24 mouse cellular contexts compared by ENCODE assay signal in genomic region chr10:54014116-54014758, GRCm38 (mm10).
A peak's percentile ranks its signal among the peaks of the same experiment; 100 is the strongest.
DNase-seq lines count a peak whose midpoint lies in the region; ATAC-seq and TF ChIP-seq lines count a peak whose summit lies in the region.
"Had no signal": no experiment of that assay in that cellular context is flagged by ENCODE, and none has a peak within 500 bp of the region (broad histone marks: within the 10 kb centered on the region; RNA-seq: fewer than 3 reads in every experiment).

No protein-coding gene starts in this region.

- 60% methylated on average over 15 of the region's 15 CpGs for WGBS in midbrain, embryonic 16.5 days
- WGBS in midbrain, embryonic 11.5 days: 87% methylated on average over 15 of the region's 15 CpGs
- 8% methylated on average over 15 of the region's 15 CpGs for WGBS in bone marrow, adult 2 months

- peak; percentile 71 for ATAC-seq in midbrain, embryonic 16.5 days
- no peak for ATAC-seq in midbrain, embryonic 11.5 days (ENCODE audit: low FRiP score)
- peak; percentile 82 for ATAC-seq in megakaryocyte progenitor cell, adult 5-6 weeks (replicated peaks; ENCODE audit: poor library complexity)
- ATAC-seq: forebrain, postnatal 0 days; hindbrain, embryonic 16.5 days; intestine, embryonic 15.5 days; liver, embryonic 12.5 days had no signal

- DNase-seq in midbrain, embryonic 11.5 days (ENCODE audit: low spot score, missing footprints): no peak
- no peak for DNase-seq in gastrocnemius, adult 8-10 months (ENCODE audit: low spot score in 2 of 2)
- DNase-seq in yolk sac, embryonic 10.5 days (ENCODE audit: low spot score): no peak
- no peak for DNase-seq in adrenal gland, postnatal 25 days
- DNase-seq: cerebellum, adult 11-12 months; cerebellum, postnatal 10 days; forebrain, postnatal 0 days; kidney, adult 8-10 months; kidney, postnatal 10 days; lung, adult 18-20 months; lung, postnatal 10 days; retina, postnatal 1 day; right cerebral cortex, postnatal 4 days had no signal

- peak overlapping the region; percentile 36 for H3K4me2 ChIP-seq in midbrain, embryonic 16.5 days (ENCODE audit: low read length)
- H3K4me2 ChIP-seq in midbrain, embryonic 11.5 days: no peak overlapping the region
- H3K4me2 ChIP-seq: embryonic facial prominence, embryonic 12.5 days; heart, embryonic 11.5 days; intestine, embryonic 15.5 days; limb, embryonic 13.5 days; liver, embryonic 12.5 days; neural tube, embryonic 13.5 days had no signal

- no peaks in the 10 kb centered on the region for H3K36me3 ChIP-seq in midbrain, embryonic 16.5 days (ENCODE audit: control insufficient read depth, insufficient read depth, low read length)
- no peaks in the 10 kb centered on the region for H3K36me3 ChIP-seq in midbrain, embryonic 11.5 days (ENCODE audit: control insufficient read depth, insufficient read depth, low read length)
- H3K36me3 ChIP-seq: embryonic facial prominence, embryonic 12.5 days; hindbrain, embryonic 10.5 days; intestine, embryonic 15.5 days; limb, embryonic 13.5 days; neural tube, embryonic 13.5 days had no signal

- TF ChIP-seq POLR2A in bone marrow, adult 2 months (IDR thresholded peaks at IDR 0.05; ENCODE audit: borderline replicate concordance, control insufficient read depth, low read depth, low read length): no peak

- peaks cover 9% of the 10 kb centered on the region for H3K4me1 ChIP-seq in midbrain, embryonic 16.5 days (ENCODE audit: control insufficient read depth, insufficient read depth, low read length)
- H3K4me1 ChIP-seq in midbrain, embryonic 11.5 days (ENCODE audit: control insufficient read depth, insufficient read depth, low read length): no peaks in the 10 kb centered on the region
- peaks cover 2% of the 10 kb centered on the region; the same call in 1 of the 2 replicates for H3K4me1 ChIP-seq in bone marrow, adult 2 months (ENCODE audit: control insufficient read depth, insufficient read depth, low read length)
- H3K4me1 ChIP-seq: embryonic facial prominence, embryonic 12.5 days; hindbrain, embryonic 10.5 days; intestine, embryonic 15.5 days; limb, embryonic 13.5 days; liver, embryonic 12.5 days; neural tube, embryonic 13.5 days had no signal

- H3K9me3 ChIP-seq in midbrain, embryonic 16.5 days (replicated peaks; ENCODE audit: control insufficient read depth, low read length, poor library complexity, severe bottlenecking): no peaks in the 10 kb centered on the region
- H3K9me3 ChIP-seq in midbrain, embryonic 11.5 days (ENCODE audit: control insufficient read depth, low read length): no peaks in the 10 kb centered on the region
- H3K9me3 ChIP-seq: embryonic facial prominence, embryonic 12.5 days; hindbrain, embryonic 10.5 days; intestine, embryonic 15.5 days; limb, embryonic 13.5 days; liver, embryonic 12.5 days; neural tube, embryonic 13.5 days had no signal

- no peaks in the 10 kb centered on the region for H3K27me3 ChIP-seq in midbrain, embryonic 16.5 days (ENCODE audit: control insufficient read depth, insufficient read depth, low read depth, low read length)
- no peaks in the 10 kb centered on the region for H3K27me3 ChIP-seq in midbrain, embryonic 11.5 days (ENCODE audit: control insufficient read depth, insufficient read depth, low read length)
- H3K27me3 ChIP-seq: embryonic facial prominence, embryonic 12.5 days; intestine, embryonic 15.5 days; limb, embryonic 13.5 days; liver, embryonic 12.5 days; neural tube, embryonic 13.5 days had no signal

- 0 out of 2 replicates have a peak overlapping the region, but pooled peaks have one; percentile 6 for H3K9ac ChIP-seq in midbrain, embryonic 16.5 days (ENCODE audit: low read depth, low read length)
- H3K9ac ChIP-seq in midbrain, embryonic 11.5 days (ENCODE audit: low read length): no peak overlapping the region
- H3K9ac ChIP-seq: embryonic facial prominence, embryonic 12.5 days; forebrain, postnatal 0 days; intestine, embryonic 15.5 days; limb, embryonic 13.5 days; liver, embryonic 12.5 days; neural tube, embryonic 13.5 days had no signal

- TF ChIP-seq CTCF in bone marrow, adult 2 months (IDR thresholded peaks at IDR 0.05; ENCODE audit: control insufficient read depth, insufficient read depth, low read length): no peak

- no peak overlapping the region for H3K4me3 ChIP-seq in midbrain, embryonic 16.5 days (ENCODE audit: low read depth, low read length)
- no peak overlapping the region for H3K4me3 ChIP-seq in midbrain, embryonic 11.5 days (ENCODE audit: low read depth, low read length)
- H3K4me3 ChIP-seq in bone marrow, adult 2 months (replicated peaks; ENCODE audit: control insufficient read depth, low read depth, low read length): peak overlapping the region; percentile 16
- H3K4me3 ChIP-seq: embryonic facial prominence, embryonic 12.5 days; hindbrain, embryonic 10.5 days; intestine, embryonic 15.5 days; limb, embryonic 13.5 days; liver, embryonic 12.5 days; neural tube, embryonic 13.5 days had no signal

- no peak overlapping the region; the same call in 1 of the 2 replicates for H3K27ac ChIP-seq in midbrain, embryonic 16.5 days (ENCODE audit: low read length)
- no peak overlapping the region for H3K27ac ChIP-seq in midbrain, embryonic 11.5 days (ENCODE audit: low read depth, low read length)
- H3K27ac ChIP-seq in bone marrow, adult 2 months (ENCODE audit: control insufficient read depth, insufficient read depth, low read depth, low read length, poor library complexity): no peak overlapping the region
- H3K27ac ChIP-seq: embryonic facial prominence, embryonic 12.5 days; hindbrain, embryonic 10.5 days; intestine, embryonic 15.5 days; limb, embryonic 13.5 days; liver, embryonic 12.5 days; neural tube, embryonic 13.5 days had no signal
